Mouse (Mus musculus): ENCODE measurements around the gene Foxp1.

GRCm38 (mm10) chr6:98984626-98985025, 537.9 kb downstream of the Foxp1 start:
- TF ChIP-seq GATA1 (IDR thresholded peaks at IDR 0.05; ENCODE audit: borderline replicate concordance, low read length) (no peak), CTCF (IDR thresholded peaks at IDR 0.05; ENCODE audit: low read depth, low read length) (no peak), TAL1 (conservative IDR thresholded peaks at IDR 0.05; ENCODE audit: low read depth, low read length) (no peak), POLR2AphosphoS5 (IDR thresholded peaks at IDR 0.05; ENCODE audit: insufficient replicate concordance, low read depth, low read length) (no peak)

Measured in G1E (cell line).